Mouse (Mus musculus) gastrocnemius, adult 8-10 months (tissue): ENCODE measurements at regions not wholly inside any gene's neighbourhood (a gene's known extent, or its start where the extent isn't known, plus 50 kb on each side); places are given as distances from the start of the nearest gene placed in this dataset.

Experiments
- DNase-seq, 2 experiments: peaks; one replicate each; pipeline ENCODE4 v3.0.0; 2022; ENCODE audit warnings: low spot score in 2 of 2

GRCm38 (mm10) chr9:51379589-51379988 is 50.9 kb upstream of the 1810046K07Rik start:
- DNase-seq = no peak

GRCm38 (mm10) chr9:51393921-51394320 is 65.2 kb upstream of the 1810046K07Rik start:
- DNase-seq = no peak

- DNase-seq = peak; percentile 21 to 37
Observed at GRCm38 (mm10) chr9:51394372-51394771, 65.7 kb upstream of the 1810046K07Rik start.

- DNase-seq = no peak
Observed at GRCm38 (mm10) chr9:51396801-51397200, 68.1 kb upstream of the 1810046K07Rik start.

DNA sequence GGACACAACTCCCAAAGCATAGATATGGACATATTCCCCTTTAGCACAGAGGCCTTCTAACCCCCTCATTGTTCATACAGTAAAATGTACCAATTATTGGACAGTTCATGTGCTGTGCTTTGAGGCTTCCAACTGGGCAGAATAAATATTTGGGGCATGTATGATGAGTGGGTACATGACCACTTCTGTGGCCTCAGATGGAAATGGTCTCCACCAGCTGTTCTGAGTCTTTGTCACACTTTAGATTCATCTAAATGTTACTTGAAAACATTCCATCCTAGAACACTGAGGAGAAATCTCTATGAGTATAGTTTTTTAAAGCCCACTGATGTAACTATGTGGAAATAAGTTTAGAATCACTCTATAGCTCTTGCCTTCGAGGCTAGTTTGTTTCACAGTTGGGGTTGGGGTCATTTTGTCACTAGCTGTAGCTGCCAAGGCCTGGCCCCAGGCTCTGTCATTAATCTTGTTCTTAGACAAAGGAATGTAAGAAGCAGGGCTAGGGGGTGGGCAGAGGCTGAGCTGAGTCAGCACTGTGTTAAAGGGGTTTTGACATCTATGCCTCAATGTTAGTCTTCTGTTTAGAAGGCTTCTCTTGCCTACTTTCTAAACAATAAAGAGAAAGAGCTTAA is 69.0 kb upstream of the 1810046K07Rik start:
- no peak for DNase-seq

DNA sequence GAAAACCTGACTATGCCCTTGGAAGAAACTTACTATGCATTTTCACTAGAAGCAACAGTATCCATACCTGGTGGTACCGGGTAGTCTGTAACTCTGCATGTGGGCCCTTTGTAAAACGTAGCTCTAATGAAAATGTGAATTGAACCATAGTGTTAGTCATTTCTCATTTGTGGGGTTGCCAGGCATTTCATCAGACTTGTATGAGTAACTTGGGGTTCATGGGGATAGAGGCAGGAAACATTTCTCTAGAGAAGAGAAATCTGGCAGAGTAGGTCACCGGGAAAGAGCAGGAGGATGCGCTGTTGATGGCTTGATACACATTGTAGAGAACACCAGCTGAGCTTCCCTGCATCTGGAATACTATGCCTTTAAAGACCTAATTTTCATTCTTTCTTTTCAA is 70.2 kb upstream of the 1810046K07Rik start:
- no peak for DNase-seq

DNA sequence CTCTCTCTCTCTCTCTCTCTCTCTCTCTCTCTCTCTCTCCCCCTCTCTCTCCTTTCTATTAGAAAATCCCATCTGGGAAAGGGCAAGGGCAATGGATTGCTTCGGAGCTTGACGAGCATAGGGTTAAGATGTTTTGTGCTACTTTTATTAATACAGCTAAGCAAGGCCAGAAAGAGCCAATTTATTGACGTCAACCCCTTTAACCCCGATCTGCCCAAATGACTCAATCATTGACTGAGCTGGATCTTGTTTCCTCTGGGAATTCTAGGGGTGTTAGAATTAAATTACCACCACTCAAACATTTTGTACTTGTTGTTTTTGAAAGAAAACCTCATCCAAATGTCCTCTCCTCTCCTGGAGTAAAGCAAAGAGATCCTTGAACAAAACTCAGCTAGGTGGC is 70.6 kb upstream of the 1810046K07Rik start:
- no peak for DNase-seq

DNA sequence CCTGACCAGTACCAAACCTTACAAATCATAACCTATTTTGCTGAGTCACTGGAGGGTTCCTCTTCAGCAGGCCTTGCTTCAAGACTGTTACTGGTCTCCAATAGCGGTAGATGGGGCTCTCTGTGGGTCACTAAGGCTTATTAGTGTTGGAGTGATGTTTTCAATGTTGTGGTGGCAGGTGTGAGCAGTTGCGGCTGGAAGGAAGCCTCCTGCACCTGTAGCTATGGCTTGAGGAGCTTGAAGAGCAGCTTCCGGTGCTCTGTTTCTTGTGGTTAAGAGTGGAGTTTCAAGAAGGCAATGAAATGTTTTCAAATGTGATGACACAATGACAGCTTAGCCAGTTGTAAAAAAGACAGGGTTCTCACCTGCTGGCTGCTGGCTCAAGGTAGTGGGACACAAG is 73.1 kb upstream of the 1810046K07Rik start:
- no peak for DNase-seq

GRCm38 (mm10) chr9:51407978-51408377 is 79.3 kb upstream of the 1810046K07Rik start:
- DNase-seq = no peak

DNA sequence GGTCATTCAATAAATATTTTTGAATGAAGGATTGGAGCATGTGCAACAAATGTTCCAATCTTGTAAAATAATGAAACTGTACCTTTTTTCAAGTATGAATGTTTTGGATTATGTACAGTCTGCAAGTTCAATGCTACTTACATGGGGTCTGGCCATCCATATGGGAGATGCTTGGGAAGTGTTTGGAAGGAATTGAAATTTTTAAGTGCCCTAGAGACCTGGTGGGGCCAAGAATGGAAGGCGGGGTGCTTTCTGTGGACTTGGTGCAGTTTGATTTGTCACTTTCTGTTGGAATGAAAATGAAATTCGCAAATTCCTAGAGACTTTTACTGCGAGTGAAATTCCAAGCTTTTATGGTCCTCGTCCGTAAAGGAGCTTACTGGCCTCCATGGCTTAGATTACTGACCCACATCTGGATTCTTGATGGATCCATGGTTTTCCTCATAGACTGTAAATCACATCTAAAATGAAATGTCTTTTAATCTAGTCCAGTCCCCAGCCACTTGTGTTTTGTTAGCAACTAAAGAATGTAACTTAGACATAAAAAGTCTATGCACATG is 90.3 kb upstream of the 1810046K07Rik start:
- no peak for DNase-seq

DNA sequence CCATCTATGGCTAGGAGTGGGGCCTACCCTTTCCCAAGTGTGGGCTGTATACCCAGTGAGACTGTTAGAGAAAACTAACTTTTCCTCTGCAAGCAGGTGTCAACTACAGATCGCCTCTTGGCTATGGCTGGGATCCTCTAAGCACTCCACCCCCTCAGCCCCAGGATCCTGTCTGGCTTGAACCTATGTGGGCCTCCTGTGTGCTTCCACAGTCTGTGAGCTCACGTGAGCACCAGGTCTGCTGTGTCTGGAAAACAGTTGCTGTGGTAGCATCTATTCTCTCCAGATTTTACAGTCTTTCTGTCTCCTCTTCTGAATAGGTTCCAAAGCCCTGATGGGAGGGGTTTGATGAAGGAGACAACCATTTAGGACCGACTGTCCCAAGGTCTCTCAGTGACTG is 93.8 kb upstream of the 1810046K07Rik start:
- no peak for DNase-seq

DNA sequence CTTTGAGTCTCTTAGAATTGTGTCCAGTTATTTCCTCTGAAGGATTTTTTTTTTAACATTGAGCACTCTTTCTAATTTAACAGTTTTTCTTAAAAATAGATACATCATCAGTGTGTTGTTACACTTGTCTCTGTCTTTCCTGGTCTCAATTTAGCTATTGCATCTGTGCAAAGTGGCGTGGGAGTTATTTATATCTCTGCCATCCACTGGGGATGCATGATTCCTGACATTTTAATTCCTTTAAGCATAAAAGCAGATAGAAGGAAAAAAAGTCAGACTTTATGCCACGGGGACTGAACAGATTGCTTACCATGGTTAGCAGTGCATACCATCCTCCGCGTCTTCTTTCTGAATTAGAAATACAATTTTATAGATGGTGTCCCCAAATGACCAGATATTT is 94.6 kb upstream of the 1810046K07Rik start:
- DNase-seq = no peak

- no peak for DNase-seq
Observed at GRCm38 (mm10) chr9:51430426-51430825, 101.7 kb upstream of the 1810046K07Rik start.

DNA sequence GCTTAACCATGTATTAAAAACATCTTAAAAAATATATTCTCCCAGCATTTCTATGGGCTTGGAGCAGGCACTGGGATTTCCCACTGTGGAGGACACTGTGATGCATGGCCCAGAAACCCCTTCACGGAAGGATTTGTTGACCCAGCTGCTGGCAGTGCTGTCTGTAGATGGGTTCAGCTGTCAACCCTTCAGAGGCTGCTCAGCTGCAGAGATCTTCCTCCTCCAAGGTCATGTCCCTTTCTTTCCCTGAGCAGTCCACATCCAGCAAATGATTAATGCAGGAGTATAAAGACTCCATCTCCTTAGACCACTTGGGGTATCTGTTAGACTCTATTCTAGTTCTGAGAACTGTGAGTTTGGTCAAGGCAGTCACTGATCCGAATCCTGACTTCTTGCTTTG is 108.4 kb upstream of the 1810046K07Rik start:
- no peak for DNase-seq

GRCm38 (mm10) chr9:51441773-51442381 is 113.2 kb upstream of the 1810046K07Rik start:
- peak in 1 of 2 experiments; percentile 3 for DNase-seq

GRCm38 (mm10) chr9:51455690-51456089 is 127.0 kb upstream of the 1810046K07Rik start:
- DNase-seq = no peak

GRCm38 (mm10) chr9:51462463-51463024 is 133.8 kb upstream of the 1810046K07Rik start:
- no peak for DNase-seq

GRCm38 (mm10) chr9:51470031-51470430 is 141.3 kb upstream of the 1810046K07Rik start:
- DNase-seq = no peak

DNA sequence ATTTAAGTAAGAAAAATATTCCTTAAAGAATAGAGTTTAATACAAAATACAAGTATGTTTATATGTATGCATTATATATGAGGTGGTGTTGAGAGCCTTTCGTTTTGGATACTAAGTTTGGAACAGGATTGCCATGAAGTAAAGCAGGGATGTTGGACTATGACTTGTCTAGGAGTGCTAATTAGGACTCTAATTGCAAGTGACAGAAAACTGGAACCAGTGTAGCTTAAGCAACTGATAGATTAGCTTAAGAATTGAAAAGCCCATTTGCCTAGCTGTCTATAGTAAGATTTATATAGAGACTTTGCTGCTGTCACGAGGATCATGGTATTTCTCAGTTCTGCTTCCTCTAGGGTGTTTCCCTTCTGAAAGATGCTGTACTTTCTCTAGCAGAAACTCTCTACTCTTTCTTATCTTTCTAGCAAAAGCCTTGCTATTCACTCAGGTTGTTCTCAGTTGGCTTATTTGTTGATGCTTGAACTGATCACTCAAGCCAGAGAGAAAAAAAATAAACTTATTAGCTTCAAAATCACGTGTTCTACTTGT is 147.9 kb upstream of the 1810046K07Rik start:
- no peak for DNase-seq

- no peak for DNase-seq
Observed at GRCm38 (mm10) chr9:51487840-51488239, 159.1 kb upstream of the 1810046K07Rik start.

GRCm38 (mm10) chr9:51507265-51507913 is 178.7 kb upstream of the 1810046K07Rik start:
- no peak for DNase-seq

DNA sequence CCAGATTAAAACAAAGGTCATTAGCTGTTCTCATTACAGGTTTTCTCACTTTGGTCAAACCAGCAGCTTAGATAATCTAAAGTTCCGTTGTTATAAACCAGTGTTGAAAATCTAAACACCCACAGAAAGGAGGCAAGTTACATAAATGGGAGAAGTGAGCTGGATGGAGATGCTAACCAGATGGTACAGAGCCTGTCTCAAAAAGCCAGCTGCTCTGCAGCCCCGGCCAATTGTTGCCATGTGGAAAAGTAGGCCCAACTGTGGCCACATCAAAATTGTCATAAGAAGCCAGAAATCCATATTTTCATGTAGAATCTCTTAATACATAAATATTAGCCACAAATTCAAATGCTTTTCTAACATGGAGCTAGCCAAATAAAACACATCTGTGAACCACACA is 188.9 kb upstream of the 1810046K07Rik start:
- no peak for DNase-seq
